Mouse (Mus musculus) urinary bladder, postnatal 14 days (tissue): ENCODE measurements at regions not wholly inside any gene's neighbourhood (a gene's known extent, or its start where the extent isn't known, plus 50 kb on each side); places are given as distances from the start of the nearest gene placed in this dataset.

Experiments
- DNase-seq: peaks from one replicate; pipeline ENCODE4 v3.0.0; 2021; ENCODE audit warnings: low spot score

GRCm38 (mm10) chr7:78971644-78972313, 58.6 kb downstream of the Isg20 start:
- DNase-seq = no peak

GRCm38 (mm10) chr7:78989751-78990206, 63.5 kb upstream of the Acan start:
- DNase-seq = no peak

- peak; percentile 52 for DNase-seq
Observed at GRCm38 (mm10) chr7:78990302-78991038, 62.8 kb upstream of the Acan start.

GRCm38 (mm10) chr7:78992991-78993390, 60.3 kb upstream of the Acan start:
- DNase-seq = no peak

GRCm38 (mm10) chr7:78994134-78994533, 59.1 kb upstream of the Acan start:
- no peak for DNase-seq

- no peak for DNase-seq
Observed at GRCm38 (mm10) chr7:78995034-78995433, 58.2 kb upstream of the Acan start.

- no peak for DNase-seq
Observed at GRCm38 (mm10) chr7:78995820-78996219, 57.5 kb upstream of the Acan start.
